Mouse (Mus musculus) G1E (cell line): ENCODE measurements around the gene Lrch1. TPM values are rescaled to one million over a fixed set of nuclear protein-coding genes. Genes with fewer than 3 reads are reported as not detected.

ENCODE experiments used
- ATAC-seq: 2 replicates; pipeline ENCODE4 v1.8.0; 2016; ENCODE audit warnings: mild to moderate bottlenecking; ENCODE audit not compliant: insufficient number of reproducible peaks, poor library complexity, low FRiP score, severe bottlenecking; ENCODE audit errors: extremely low read depth
- DNase-seq: peaks from one replicate; pipeline ENCODE4 v3.0.0; 2012; ENCODE audit warnings: low spot score
- H3K27me3 ChIP-seq: 2 replicates; pipeline ENCODE4 v1.6.1; 2012; ENCODE audit warnings: mild to moderate bottlenecking, low read length, inconsistent platforms; ENCODE audit not compliant: insufficient read depth
- H3K36me3 ChIP-seq: replicated peaks from 2 replicates; pipeline ENCODE3; 2012; ENCODE audit warnings: mild to moderate bottlenecking, inconsistent platforms
- H3K4me1 ChIP-seq: 2 replicates; pipeline ENCODE4 v1.6.1; 2012; ENCODE audit warnings: low read depth, low read length, inconsistent platforms, mixed read lengths; ENCODE audit not compliant: insufficient read depth
- H3K4me3 ChIP-seq: 2 replicates; pipeline ENCODE4 v1.5.1; 2012; ENCODE audit warnings: low read depth, mild to moderate bottlenecking, inconsistent platforms, low read length, moderate library complexity, mixed read lengths
- H3K9me3 ChIP-seq: replicated peaks from 2 replicates; pipeline ENCODE4 v1.6.1; 2012; ENCODE audit warnings: inconsistent platforms
- CTCF ChIP-seq: IDR thresholded peaks from 2 replicates; pipeline ENCODE4 v1.5.1; 2012; ENCODE audit warnings: low read depth, low read length, inconsistent platforms, mixed read lengths
- GATA1 ChIP-seq: IDR thresholded peaks from 2 replicates; pipeline ENCODE4 v1.6.1; 2012; ENCODE audit warnings: borderline replicate concordance, low read length, inconsistent platforms, mixed read lengths
- GATA2 ChIP-seq: IDR thresholded peaks from 2 replicates; pipeline ENCODE4 v1.6.1; 2012; ENCODE audit warnings: low read depth, low read length, inconsistent platforms, borderline replicate concordance
- POLR2AphosphoS5 ChIP-seq: IDR thresholded peaks from 2 replicates; pipeline ENCODE4 v1.6.1; 2012; ENCODE audit warnings: low read depth, low read length, inconsistent platforms; ENCODE audit not compliant: insufficient replicate concordance
- TAL1 ChIP-seq: conservative IDR thresholded peaks from 2 replicates; pipeline ENCODE4 v1.6.1; 2012; ENCODE audit warnings: low read depth, low read length, inconsistent platforms, mixed read lengths
- polyA plus RNA-seq: library from polyadenylated mRNA; stranded (reverse); fragments of >175 nt; gene quantifications from 2 replicates; pipeline ENCODE4 v1.2.3, GENCODE M21; 2012
- total RNA-seq, 2 experiments: library from RNA; stranded (forward) in 1 of 2; stranded (reverse) in 1 of 2; fragments of 200-1000 nt in 1 of 2; fragments of >200 nt in 1 of 2; fragmentation: Nextera tagmentation in 1 of 2; gene quantifications; 2 replicates each; pipeline ENCODE4 v1.2.3; 2014 to 2017

Gene Lrch1
- total and polyA plus RNA-seq, 3 experiments = 0.16 TPM; not detected in 2

GRCm38 (mm10) chr14:74985658-74986057 is 38.0 kb upstream of the Lrch1 start:
- Histone ChIP-seq H3K9me3 (no peaks in the 10 kb centered on the region), H3K27me3 (no peaks in the 10 kb centered on the region), H3K4me3 (no peak overlapping the region), H3K36me3 (no peaks in the 10 kb centered on the region), H3K4me1 (no peaks in the 10 kb centered on the region)
- TF ChIP-seq GATA1 (no peak), GATA2 (no peak), CTCF (no peak), POLR2AphosphoS5 (no peak), TAL1 (no peak)
- ATAC-seq = no peak
- DNase-seq = no peak

- Histone ChIP-seq H3K9me3 (no peaks in the 10 kb centered on the region), H3K4me1 (no peaks in the 10 kb centered on the region), H3K4me3 (no peak overlapping the region), H3K36me3 (no peaks in the 10 kb centered on the region), H3K27me3 (no peaks in the 10 kb centered on the region)
- no peak for ATAC-seq
- TF ChIP-seq GATA2 (no peak), POLR2AphosphoS5 (no peak), TAL1 (no peak), GATA1 (no peak), CTCF (no peak)
- no peak for DNase-seq
Observed at GRCm38 (mm10) chr14:74984817-74985391, 37.2 kb upstream of the Lrch1 start.

GRCm38 (mm10) chr14:74983079-74983478 is 35.4 kb upstream of the Lrch1 start:
- TF ChIP-seq GATA2 (no peak), POLR2AphosphoS5 (no peak), GATA1 (no peak), TAL1 (no peak), CTCF (no peak)
- Histone ChIP-seq H3K9me3 (no peaks in the 10 kb centered on the region), H3K36me3 (no peaks in the 10 kb centered on the region), H3K27me3 (no peaks in the 10 kb centered on the region), H3K4me3 (no peak overlapping the region), H3K4me1 (no peaks in the 10 kb centered on the region)
- DNase-seq (no peak), ATAC-seq (no peak)

- DNase-seq (no peak), ATAC-seq (no peak)
- TF ChIP-seq GATA1 (no peak), GATA2 (no peak), TAL1 (no peak), POLR2AphosphoS5 (no peak), CTCF (no peak)
- Histone ChIP-seq H3K9me3 (no peaks in the 10 kb centered on the region), H3K27me3 (no peaks in the 10 kb centered on the region), H3K4me1 (no peaks in the 10 kb centered on the region), H3K36me3 (no peaks in the 10 kb centered on the region), H3K4me3 (no peak overlapping the region)
Observed at GRCm38 (mm10) chr14:74981016-74981415, 33.3 kb upstream of the Lrch1 start.

- ATAC-seq = no peak
- TF ChIP-seq GATA2 (no peak), TAL1 (no peak), CTCF (no peak), GATA1 (no peak), POLR2AphosphoS5 (no peak)
- no peaks in the 10 kb centered on the region for H3K4me1 ChIP-seq
- no peaks in the 10 kb centered on the region for H3K9me3 ChIP-seq
- no peaks in the 10 kb centered on the region for H3K27me3 ChIP-seq
- H3K4me3 ChIP-seq = no peak overlapping the region
- no peak for DNase-seq
- no peaks in the 10 kb centered on the region for H3K36me3 ChIP-seq
Observed at GRCm38 (mm10) chr14:74976972-74977371, 29.3 kb upstream of the Lrch1 start.

GRCm38 (mm10) chr14:74974136-74974651 is 26.5 kb upstream of the Lrch1 start:
- no peak overlapping the region for H3K4me3 ChIP-seq
- no peaks in the 10 kb centered on the region for H3K9me3 ChIP-seq
- no peaks in the 10 kb centered on the region for H3K27me3 ChIP-seq
- no peaks in the 10 kb centered on the region for H3K36me3 ChIP-seq
- TF ChIP-seq GATA1 = no peak
- no peak for TF ChIP-seq GATA2
- TF ChIP-seq POLR2AphosphoS5 = no peak
- TF ChIP-seq CTCF = no peak
- no peak for TF ChIP-seq TAL1
- H3K4me1 ChIP-seq = no peaks in the 10 kb centered on the region
- no peak for ATAC-seq
- no peak for DNase-seq

- no peak for ATAC-seq
- no peaks in the 10 kb centered on the region for H3K4me1 ChIP-seq
- H3K4me3 ChIP-seq = no peak overlapping the region
- no peaks in the 10 kb centered on the region for H3K36me3 ChIP-seq
- no peaks in the 10 kb centered on the region for H3K9me3 ChIP-seq
- no peaks in the 10 kb centered on the region for H3K27me3 ChIP-seq
- no peak for TF ChIP-seq GATA2
- TF ChIP-seq CTCF = no peak
- no peak for TF ChIP-seq TAL1
- no peak for TF ChIP-seq POLR2AphosphoS5
- no peak for TF ChIP-seq GATA1
- no peak for DNase-seq
Observed at GRCm38 (mm10) chr14:74972687-74973086, 25.0 kb upstream of the Lrch1 start.
